Mouse (Mus musculus) inflammation-experienced regulatory T-cells, adult 6 months (primary cell): ENCODE measurements around the gene Wdr63. TPM values are rescaled to one million over a fixed set of nuclear protein-coding genes. Genes with fewer than 3 reads are reported as not detected.
A peak's percentile ranks its signal among the peaks of the same experiment; 100 is the strongest.

Experiments used
- ATAC-seq: one replicate; pipeline ENCODE4 v1.8.0; 2017
- polyA plus RNA-seq, 3 experiments: library from polyadenylated mRNA; unstranded; fragments of 100-300 nt; shearing (Covaris generic); gene quantifications; one replicate each; pipeline ENCODE4 v1.2.1; 2017

Wdr63 gene
- under 1 TPM in 1 of 3 experiments, not detected in 2; 0.44 TPM for polyA plus RNA-seq

GRCm38 (mm10) chr3:146107921-146108571 is at the start of gene Wdr63:
Wdr63 (minus strand) TSS chr3:146108130.
- ATAC-seq = peak; percentile 97

- ATAC-seq = no peak
These were observed 48.9 kb upstream of the Wdr63 start for GRCm38 (mm10) chr3:146156811-146157210.

DNA sequence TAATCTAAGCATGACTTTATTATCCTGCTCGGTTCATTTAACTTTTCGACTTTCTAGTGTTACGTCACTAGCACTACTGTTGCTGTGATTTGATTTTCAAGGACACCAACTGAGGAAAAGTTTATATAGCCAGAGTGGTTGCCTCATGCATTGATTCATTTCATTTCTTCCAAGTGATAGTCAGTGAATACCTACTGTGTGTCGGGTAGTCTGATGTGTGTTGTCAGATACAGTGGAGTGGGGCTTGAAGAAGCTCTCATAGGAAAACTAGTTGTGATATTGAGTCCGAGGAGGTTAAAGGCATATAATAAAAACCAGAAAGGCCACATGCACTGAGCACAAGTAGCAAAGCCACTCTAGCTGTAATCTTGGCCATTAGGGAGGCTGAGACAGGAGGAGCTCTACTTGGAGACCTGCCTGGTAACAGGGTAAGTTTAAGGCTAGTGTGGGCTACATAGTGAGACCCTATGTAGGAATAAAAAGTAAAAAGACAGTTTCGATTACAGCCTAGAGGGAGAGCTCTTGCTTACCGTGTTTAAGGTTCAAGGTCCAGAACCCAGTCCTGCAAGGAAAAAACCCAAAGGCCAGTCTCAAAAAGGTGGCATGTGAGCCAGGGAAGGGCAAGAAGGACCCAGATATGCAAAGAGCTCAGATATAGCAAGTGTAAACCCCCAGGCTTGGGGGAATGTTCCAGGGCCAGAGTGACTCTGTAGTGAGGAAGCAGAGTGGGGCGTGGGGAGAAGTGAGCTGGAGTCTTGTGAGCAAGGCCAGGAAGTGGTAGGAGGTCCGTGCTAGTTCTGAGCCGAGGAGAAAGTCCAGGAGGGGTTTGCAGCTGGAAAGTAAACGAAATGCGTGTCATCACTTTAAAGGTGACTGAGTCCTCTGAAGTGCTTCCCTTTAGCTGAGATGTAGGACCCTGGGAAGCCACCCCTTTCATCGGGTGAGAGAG is 48.0 kb upstream of the Wdr63 start:
- ATAC-seq = peak; percentile 27

- peak; percentile 9 for ATAC-seq
These were observed 46.1 kb upstream of the Wdr63 start for GRCm38 (mm10) chr3:146153862-146154611.

DNA sequence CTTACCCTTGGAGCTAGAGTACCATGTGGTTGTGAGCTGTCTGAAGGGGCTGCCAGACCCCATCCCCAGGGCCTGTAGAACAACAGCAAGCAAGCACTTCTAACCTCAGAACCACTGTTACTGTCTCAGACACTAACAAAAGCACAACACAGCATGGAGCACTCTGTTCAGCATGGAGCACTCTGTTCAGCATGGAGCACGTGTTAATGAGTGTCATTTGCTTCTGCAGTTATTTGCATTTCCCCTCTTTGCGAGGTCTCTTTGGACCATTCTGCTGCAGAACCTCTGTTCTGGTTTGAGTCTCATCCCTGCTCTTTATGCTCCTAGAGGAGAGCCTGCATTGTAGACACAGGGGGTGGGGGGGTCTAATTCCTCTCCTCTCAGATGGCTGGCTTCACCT is 45.0 kb upstream of the Wdr63 start:
- ATAC-seq = no peak

DNA sequence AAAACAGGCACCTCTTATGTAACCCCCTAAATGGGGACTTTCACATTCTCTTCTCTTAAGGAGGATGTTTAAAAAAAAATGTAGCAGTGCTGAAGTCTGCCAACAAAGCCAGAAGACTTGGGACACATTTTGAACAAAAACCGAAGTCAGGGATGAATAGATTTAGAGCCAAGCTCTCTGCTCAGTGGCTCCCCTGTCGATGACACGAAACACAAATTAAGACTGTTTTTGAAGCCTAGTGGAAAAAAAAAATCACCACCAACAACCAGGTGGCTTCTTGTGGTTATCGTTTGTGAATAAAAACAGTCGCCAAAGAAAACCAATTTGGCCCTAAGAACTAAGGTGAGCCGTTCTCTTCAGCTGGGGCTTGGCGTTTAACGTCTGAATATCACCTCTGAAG is 44.4 kb upstream of the Wdr63 start:
- peak; percentile 34 for ATAC-seq

- ATAC-seq = no peak
These were observed 43.8 kb upstream of the Wdr63 start for GRCm38 (mm10) chr3:146151755-146152154.

DNA sequence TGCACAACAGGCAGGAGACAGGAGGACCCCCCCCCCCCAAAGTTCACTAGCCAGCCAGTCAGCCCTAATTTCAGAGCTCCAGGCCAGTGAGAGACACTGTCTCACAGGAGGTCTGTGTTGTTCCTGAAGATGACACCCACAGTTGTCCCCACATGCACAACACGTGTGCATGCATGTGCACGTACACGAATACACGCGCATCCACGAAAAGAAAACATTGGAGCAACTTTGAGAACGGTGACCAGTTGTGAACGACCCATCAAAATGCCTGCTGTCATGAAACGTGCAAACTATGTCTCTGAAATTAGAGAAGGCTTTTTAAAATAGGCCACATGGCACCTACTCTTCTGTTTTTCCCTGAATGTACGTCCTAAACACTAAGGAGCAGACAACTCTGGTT is 43.4 kb upstream of the Wdr63 start:
- ATAC-seq = no peak

DNA sequence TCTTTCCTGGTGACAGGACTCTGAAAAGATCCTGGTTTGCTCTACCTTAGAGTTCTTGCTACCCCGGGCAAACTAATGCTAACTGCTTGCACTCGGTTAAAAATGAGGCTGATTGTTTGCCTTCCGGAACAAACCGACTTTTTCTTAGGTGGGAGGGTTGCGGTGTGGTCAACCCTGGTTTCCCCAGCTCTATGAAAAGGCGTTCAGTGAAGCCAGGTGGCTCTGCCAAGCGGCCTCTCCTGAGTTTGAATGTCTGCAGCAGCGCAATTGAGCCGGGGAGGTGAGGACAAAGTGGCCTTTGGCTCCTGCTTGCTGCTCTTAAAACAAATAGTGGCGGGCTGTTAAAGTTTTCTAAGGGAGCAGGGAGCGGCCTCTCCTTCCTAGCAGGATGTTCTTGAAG is 42.6 kb upstream of the Wdr63 start:
- peak; percentile 20 for ATAC-seq

- ATAC-seq = peak; percentile 55
These were observed 42.1 kb upstream of the Wdr63 start for GRCm38 (mm10) chr3:146150058-146150400.

DNA sequence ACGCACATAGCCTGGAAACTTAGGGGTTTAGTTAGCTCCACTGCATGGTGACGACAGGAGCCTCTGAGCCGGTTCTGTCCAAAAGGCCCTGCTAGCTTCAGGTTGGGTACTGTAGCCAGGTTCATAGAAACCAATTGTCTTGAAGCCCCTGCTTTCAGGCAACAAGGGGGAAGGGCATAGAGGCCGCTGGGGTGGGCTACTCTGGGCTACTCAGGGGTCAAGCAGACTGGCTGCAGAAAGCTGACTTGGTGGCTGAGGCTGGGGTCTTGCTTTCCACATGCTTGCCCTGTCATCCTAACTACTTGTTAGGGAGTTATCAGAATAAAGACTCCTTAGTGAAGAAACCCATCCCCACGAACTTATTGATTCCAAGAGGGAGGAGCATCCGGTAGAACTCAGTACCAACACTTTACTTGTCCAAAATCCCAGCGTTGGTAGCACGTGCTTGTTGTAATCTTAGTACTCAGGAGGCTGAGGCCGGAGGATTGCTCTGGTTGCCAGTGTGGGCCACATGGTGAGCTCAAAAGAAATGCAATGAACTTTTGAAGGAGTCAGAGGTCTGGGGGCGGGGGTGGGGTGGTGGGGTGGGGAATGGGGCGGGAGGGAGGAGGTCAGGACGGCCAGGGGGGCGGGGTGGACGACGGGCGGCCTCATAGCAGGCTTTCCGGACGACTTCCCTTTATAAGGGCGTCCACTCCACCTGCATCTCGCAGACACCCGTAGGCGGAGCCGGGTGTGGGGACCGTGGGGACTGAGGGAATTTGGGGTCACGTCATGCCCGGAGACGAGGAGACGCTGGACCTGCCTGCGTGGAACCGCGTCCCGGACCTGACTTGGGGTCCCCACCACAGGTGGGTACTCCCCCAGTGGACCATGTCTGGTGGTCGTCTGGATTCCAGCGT is 41.5 kb upstream of the Wdr63 start, which contains the start of gene Mcoln2:
TSS of gene Mcoln2 (plus strand) at position 678 of the 902 bp plus-strand sequence.
- peak; percentile 35 for ATAC-seq

DNA sequence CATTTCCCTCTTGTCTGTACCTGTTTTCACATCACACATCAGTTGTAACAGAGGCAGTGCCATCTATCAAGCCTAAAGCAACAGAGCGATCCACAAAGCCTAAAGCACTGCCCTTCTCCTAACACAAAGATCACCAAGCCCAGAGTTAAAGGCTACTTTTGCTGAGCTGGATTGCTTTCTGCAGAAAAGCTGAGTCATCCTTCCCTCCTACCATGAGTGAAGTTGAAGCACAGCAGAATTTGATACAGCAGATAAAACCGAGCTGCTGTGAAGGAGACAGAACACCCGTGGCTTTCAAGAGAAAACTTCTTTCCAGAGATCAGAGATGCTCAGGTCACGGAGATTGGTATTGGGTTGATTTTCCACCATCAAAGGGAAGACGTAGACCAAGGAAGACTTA is 38.2 kb upstream of the Wdr63 start:
- no peak for ATAC-seq

GRCm38 (mm10) chr3:146145501-146145900 is 37.6 kb upstream of the Wdr63 start:
- ATAC-seq = peak; percentile 24

DNA sequence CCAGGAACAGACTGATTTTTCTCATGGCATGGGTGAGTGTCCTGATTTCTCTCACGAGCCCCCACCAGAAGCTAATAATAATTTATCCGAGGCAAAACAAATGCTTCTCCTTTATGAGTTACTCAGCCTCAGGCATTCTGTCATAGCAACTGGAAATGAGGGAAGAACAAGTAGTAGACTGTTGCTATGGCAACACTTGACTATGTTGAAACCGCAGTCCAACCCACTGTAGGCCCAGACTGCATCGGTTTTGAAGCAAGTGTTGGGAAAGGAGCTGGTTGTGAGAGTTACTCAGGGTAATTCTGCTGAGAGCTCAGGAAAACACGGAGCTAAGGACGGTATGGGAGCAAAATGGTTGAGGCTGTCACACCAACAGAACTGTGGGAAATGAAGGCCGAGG is 34.6 kb upstream of the Wdr63 start:
- no peak for ATAC-seq

GRCm38 (mm10) chr3:146140276-146140675 is 32.3 kb upstream of the Wdr63 start:
- ATAC-seq = no peak

DNA sequence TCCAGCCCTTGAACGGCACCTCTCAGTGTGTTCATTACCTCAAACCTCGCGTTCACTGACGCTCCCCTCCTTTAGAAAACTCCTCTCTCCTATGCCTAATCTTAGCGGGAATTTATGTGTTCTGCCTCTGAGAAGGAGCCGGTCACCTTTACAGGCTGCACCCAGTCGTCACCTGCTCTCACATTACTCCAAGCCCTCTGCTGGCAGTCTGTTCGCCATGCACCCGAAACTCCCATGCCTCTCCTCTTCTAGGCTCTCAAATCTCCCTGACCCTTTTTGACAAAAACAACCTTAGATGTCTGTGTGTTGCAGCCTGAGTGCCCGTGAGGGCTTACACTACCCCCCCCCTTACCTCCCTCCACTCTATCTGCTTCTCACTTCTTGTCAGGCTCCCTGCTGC is 28.5 kb upstream of the Wdr63 start:
- ATAC-seq = no peak

- ATAC-seq = no peak
These were observed 27.5 kb upstream of the Wdr63 start for GRCm38 (mm10) chr3:146135417-146135816.

DNA sequence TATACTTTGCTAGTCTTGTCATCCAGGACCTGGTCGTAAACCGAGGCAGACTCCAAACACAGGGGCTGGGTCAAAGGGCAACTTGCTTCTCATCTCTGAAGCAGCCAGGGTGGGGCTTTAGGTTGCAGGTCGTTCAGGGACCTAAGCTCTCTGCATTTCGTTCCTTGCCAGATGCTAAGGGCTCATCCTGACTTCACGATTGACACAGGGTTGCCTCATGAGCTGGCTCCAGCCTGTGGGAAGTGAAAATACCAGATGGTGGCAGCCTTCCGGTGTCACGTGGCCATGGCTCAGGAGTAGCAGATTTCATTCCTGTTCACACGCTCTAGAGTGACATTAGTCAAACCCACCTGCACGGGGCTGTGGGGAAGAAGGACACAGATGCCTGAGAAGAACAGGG is 26.9 kb upstream of the Wdr63 start:
- ATAC-seq = no peak

GRCm38 (mm10) chr3:146127205-146127604 is 19.3 kb upstream of the Wdr63 start:
- no peak for ATAC-seq

GRCm38 (mm10) chr3:146123464-146123825 is 15.5 kb upstream of the Wdr63 start:
- ATAC-seq = no peak

- peak; percentile 62 for ATAC-seq
These were observed 15.0 kb upstream of the Wdr63 start for GRCm38 (mm10) chr3:146122807-146123463.

- ATAC-seq = no peak
These were observed 14.1 kb upstream of the Wdr63 start for GRCm38 (mm10) chr3:146122125-146122420.
